Mouse (Mus musculus): ENCODE data around the gene Dync2li1.

Dync2li1 gene

GRCm38 (mm10) chr17:84608606-84609005 is 17.7 kb upstream of the Dync2li1 start:
- DNase-seq (ENCODE audit: low spot score in 2 of 2) = no peak

GRCm38 (mm10) chr17:84611500-84611899 is 14.8 kb upstream of the Dync2li1 start:
- DNase-seq (ENCODE audit: low spot score in 2 of 2) = no peak

- no peak for DNase-seq (ENCODE audit: low spot score in 2 of 2)
These were observed 14.3 kb upstream of the Dync2li1 start for GRCm38 (mm10) chr17:84611971-84612370.

GRCm38 (mm10) chr17:84615811-84616210 is 10.5 kb upstream of the Dync2li1 start:
- no peak for DNase-seq (ENCODE audit: low spot score in 2 of 2)

- no peak for DNase-seq (ENCODE audit: low spot score in 2 of 2)
These were observed 9.7 kb upstream of the Dync2li1 start for GRCm38 (mm10) chr17:84616526-84617074.

GRCm38 (mm10) chr17:84617953-84618352 is 8.3 kb upstream of the Dync2li1 start:
- DNase-seq (ENCODE audit: low spot score in 2 of 2) = no peak

GRCm38 (mm10) chr17:84619112-84619511 is 7.2 kb upstream of the Dync2li1 start:
- no peak for DNase-seq (ENCODE audit: low spot score in 2 of 2)

- DNase-seq (ENCODE audit: low spot score in 2 of 2) = no peak
These were observed 6.2 kb upstream of the Dync2li1 start for GRCm38 (mm10) chr17:84620076-84620475.

- no peak for DNase-seq (ENCODE audit: low spot score in 2 of 2)
These were observed 5.7 kb upstream of the Dync2li1 start for GRCm38 (mm10) chr17:84620610-84621009.

- DNase-seq (ENCODE audit: low spot score in 2 of 2) = no peak
These were observed 5.1 kb upstream of the Dync2li1 start for GRCm38 (mm10) chr17:84621209-84621608.

- DNase-seq (ENCODE audit: low spot score in 2 of 2) = no peak
These were observed 4.3 kb upstream of the Dync2li1 start for GRCm38 (mm10) chr17:84622028-84622427.

GRCm38 (mm10) chr17:84622873-84623272 is 3.4 kb upstream of the Dync2li1 start:
- DNase-seq (ENCODE audit: low spot score in 2 of 2) = no peak

- DNase-seq (ENCODE audit: low spot score in 2 of 2) = no peak
These were observed 585 bp downstream of the Dync2li1 start for GRCm38 (mm10) chr17:84626857-84627305.

GRCm38 (mm10) chr17:84627721-84628120 is 1.4 kb downstream of the Dync2li1 start:
- no peak for DNase-seq (ENCODE audit: low spot score in 2 of 2)

GRCm38 (mm10) chr17:84628611-84629010 is 2.3 kb downstream of the Dync2li1 start:
- no peak for DNase-seq (ENCODE audit: low spot score in 2 of 2)

- DNase-seq (ENCODE audit: low spot score in 2 of 2) = no peak
These were observed 5.5 kb downstream of the Dync2li1 start for GRCm38 (mm10) chr17:84631836-84632235.

GRCm38 (mm10) chr17:84633443-84633842 is 7.1 kb downstream of the Dync2li1 start:
- peak in 1 of 2 experiments; percentile 31 for DNase-seq (ENCODE audit: low spot score in 2 of 2)

- no peak for DNase-seq (ENCODE audit: low spot score in 2 of 2)
These were observed 10.0 kb downstream of the Dync2li1 start for GRCm38 (mm10) chr17:84636328-84636727.

- no peak for DNase-seq (ENCODE audit: low spot score in 2 of 2)
These were observed 11.7 kb downstream of the Dync2li1 start for GRCm38 (mm10) chr17:84637971-84638370.

GRCm38 (mm10) chr17:84639796-84640378 is 13.6 kb downstream of the Dync2li1 start:
- DNase-seq (ENCODE audit: low spot score in 2 of 2) = no peak

GRCm38 (mm10) chr17:84641893-84642292 is 15.6 kb downstream of the Dync2li1 start:
- peak; percentile 40 to 74 for DNase-seq (ENCODE audit: low spot score in 2 of 2)

- DNase-seq (ENCODE audit: low spot score in 2 of 2) = no peak
These were observed 16.0 kb downstream of the Dync2li1 start for GRCm38 (mm10) chr17:84642324-84642723.

- no peak for DNase-seq (ENCODE audit: low spot score in 2 of 2)
These were observed 18.2 kb downstream of the Dync2li1 start for GRCm38 (mm10) chr17:84644292-84645050.
